Mouse (Mus musculus) mouse trophoblast stem cell (cell line): ENCODE data around the gene Sufu.

Experiments
- in situ Hi-C, 2 experiments: fragments of 300-500 bp; cut with MseI, MboI; formaldehyde crosslinking; loops; 2 replicates in 1 of 2; 3 replicates in 1 of 2; pipeline ENCODE4 v1.15.1; 2025

Sufu gene

DNA sequence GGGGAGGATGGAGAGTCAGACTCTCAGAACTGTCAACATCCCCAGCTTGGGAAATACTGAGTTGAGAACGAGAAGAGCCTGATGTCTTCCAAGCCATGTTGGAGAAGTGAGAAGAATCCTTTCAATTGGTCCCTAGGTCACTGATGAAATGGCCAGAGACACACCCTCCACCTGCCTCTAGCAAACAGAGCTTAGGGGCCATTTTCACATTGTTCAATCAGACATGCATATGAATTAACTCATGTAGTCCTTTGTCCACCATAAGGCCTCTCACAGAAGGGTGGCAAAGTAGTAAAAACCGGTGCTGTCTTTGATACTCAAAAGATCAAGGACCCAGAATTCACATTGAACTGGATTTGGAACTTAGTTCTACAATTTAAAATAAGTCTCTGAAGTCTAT, 100.5 kb downstream of the Sufu start:
- in situ Hi-C loops, result no loop called here

DNA sequence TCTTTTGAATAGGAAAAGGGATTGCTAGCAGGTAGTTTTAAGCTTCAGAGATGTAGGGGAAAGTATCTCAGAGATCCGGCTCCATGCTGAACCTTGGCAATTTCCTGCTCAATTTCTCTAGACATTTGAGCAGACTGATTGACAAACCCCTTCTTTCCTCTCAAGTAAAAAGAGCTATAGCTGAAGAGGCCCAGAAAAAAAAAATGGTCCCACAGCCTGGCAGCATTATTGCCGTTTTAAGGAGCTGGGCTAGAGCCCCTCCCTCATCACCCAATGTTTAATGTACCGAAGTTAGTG, 102.8 kb downstream of the Sufu start:
- in situ Hi-C loops, result no loop called here

DNA sequence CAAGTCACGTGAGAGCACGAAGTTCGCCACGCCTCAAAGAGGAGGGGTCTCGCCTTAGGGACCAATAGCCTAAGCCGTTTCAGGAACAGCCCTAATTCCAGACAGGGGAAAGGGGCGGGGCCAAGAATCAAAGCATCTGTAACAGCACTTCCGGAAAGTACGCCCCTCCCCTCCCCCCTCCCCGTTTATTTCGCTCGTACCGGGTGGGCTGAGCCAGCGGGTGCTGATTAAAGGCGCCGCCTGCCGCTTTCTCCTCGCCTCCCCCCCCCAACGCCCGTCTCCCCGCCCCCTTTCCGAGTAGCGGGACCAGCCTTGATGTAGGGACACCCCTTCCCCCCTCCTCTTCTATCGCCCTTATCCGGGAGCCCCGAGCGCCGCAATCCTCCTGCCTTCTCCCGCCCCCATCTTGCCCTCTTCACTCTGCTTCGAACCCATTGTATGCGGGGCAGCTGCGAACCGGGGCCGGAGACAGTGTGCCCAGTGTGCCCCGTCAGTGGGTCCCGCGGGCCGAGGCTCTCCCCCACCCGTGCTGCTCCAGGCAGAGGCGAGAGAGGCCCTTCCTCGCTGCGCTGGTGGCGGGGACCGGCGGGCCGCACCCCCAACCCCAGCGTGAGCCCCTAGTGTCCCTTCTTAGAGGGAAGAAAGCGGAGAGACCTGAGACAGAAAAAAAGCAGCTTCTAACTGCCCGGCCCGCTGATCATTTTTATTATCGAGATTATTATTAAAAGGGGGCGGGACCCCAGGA, 103.3 kb downstream of the Sufu start:
- in situ Hi-C loops, result no loop called here

DNA sequence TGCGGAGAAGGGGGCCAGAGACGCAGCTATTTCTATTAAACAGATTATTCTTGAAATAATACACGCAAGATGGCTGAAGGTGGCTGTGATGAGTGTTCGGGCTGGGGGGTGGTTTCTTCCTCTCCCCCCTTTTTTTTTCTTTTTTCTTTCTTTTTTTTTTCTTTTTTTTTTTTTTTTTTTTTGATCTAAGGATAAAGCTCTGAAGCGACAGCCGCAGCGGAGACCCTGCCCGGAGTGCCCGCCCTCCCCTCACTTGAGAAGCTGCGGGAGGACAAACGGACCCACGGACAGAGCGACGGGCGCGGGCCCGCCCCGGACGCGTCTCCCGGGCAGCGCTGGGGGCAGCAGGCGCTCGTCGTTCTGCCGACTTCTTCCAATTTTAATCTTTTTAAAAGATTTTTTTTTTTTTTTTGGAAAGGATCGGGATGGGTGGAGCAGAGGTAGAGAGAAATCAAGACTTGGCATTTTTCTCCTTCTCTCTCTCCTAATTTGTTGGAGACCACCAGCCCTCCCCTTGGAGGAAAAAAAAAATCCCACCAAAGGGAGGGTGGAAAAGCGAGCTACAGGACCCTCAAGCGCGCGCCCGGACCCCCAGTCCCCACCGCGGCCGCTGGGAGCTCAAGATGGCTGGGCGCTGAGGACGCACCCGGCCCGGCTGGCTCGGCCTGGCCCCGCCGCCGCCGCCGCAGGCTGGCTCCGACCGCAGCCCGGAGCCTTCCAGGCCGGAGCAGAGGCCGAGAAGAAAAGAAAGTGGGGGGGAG, 104.1 kb downstream of the Sufu start:
- in situ Hi-C loops, result no loop called here

DNA sequence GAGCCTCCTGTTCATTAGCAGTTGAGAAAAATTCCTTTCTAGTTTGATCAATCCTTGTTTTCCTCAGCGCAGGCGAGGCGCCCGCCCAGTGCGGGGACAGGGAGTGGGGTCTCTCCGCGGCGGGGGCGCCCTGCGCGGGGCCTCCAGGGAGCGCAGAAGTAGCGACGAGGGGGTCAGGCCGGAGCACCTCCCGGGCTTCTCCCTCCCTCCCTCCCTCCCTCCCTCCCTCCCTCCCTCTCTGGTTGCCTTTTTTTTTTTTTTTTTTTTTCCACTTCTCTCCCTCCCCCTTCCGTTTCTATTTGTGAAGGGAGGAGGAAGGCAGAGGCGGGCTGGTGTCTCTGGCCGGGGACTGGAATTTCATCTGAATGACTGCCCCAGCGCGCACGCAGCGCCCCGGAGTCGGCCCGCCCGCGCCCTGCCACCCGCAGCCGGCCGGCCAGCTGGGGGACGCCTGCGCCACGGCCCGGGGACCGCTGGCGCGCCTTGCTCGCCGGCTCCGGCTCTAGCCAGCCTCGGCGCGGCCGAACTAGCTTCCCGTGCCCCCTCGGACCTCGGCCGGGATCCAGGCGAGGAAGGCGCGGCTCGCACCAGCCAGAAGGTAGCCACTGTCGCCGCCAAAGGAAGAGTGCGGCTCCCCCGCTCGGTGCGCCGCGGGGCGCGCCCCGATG, 104.8 kb downstream of the Sufu start, which contains the start of gene Trim8:
Gene Trim8 (plus strand): TSS at position 302 of the 668 bp plus-strand sequence.
- in situ Hi-C loops, result no loop called here

DNA sequence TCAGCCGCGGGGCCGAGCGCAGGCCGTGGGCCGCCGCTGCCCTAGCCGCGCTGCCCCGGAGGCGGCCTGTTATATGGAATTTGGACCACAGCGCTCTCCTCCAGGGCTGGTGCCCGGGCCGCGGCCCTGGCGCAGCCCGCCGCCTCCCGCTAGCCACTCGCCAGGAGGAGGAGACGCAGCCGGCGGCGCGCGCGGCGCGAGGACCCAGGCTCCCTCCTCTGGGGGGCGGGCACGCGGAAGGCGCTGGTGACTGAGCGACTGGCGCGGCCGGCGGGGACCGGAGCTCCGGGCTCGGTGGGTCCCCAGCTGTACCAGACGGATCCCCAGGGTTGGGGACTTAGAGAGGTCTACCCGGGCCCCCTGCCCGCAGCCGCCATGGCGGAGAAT, 105.4 kb downstream of the Sufu start:
- in situ Hi-C loops, result no loop called here

DNA sequence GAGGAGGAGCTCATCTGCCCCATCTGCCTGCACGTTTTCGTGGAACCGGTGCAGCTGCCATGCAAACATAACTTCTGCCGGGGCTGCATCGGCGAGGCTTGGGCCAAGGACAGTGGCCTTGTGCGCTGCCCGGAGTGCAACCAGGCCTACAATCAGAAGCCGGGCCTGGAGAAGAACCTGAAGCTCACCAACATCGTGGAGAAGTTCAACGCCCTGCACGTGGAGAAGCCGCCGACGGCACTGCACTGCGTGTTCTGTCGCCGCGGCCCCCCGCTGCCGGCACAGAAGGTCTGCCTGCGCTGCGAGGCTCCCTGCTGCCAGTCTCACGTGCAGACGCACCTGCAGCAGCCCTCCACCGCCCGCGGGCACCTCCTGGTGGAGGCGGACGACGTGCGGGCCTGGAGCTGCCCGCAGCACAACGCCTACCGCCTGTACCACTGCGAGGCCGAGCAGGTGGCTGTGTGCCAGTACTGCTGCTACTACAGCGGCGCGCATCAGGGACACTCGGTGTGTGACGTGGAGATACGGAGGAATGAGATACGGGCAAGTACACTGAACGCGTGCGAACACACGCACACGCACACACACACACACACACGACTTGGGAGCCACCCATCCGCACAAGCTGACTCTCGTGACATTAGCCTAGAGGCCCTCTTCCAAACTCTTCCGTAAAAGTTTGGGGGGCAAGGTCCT, 105.9 kb downstream of the Sufu start:
- in situ Hi-C loops, result no loop called here

DNA sequence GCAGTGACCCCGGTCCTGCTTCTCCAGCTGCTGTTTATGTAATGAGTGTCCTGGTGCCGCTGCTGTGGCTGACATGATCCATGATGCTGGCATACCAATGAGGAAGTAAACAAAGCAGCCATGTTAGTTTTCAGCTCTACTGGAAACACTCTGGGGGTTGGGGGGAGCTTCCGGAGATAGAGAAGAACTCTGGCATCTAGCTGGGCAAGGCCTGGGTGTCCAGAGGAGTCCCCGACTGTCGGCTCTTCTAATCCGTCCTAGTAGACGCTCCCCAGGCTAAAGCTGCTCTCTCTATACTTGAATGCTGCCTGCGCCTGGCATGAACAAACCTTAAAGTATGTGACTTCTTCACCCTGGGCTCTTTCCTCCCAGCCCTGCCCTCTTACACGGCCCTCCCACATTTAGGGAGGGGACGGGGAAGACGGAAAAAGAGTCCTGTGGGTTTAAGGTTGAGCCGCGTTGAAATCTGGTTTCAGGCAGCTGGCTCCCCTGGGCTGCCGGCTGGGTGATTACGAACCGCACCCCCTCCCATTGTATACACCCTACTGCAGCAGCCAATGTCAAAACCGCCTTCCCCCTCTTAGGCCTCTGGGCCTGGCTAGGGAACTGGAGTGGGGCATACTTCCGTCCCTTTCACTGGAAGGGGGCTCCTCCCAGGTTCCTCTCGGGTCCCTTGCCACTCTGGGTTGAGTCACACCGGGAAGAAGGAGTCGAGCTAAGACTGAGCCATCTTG, 106.8 kb downstream of the Sufu start:
- in situ Hi-C loops, result no loop called here

DNA sequence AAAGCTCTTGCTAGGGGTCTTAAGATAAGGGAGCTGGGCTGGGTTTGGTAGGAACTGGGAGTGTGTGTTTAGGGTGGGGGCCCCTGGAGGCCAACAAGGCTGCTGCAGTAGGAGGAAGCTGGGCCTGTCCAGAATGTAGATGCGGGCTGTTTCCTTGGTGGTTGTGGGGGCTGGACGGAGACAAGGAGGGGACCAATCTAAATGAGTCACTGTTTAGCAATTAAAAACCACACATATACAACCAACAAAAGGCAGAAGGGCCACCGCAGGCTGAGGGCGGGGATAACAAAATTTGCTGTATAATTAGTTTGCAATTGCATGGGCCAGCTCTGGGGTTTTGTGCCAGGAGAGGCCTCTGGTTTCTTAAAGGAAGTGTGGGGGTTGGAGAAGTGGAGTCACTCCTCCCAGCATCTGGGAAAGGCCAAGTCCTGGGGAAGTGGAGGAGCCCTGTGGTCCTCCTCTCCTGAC, 107.4 kb downstream of the Sufu start:
- in situ Hi-C loops, result no loop called here

DNA sequence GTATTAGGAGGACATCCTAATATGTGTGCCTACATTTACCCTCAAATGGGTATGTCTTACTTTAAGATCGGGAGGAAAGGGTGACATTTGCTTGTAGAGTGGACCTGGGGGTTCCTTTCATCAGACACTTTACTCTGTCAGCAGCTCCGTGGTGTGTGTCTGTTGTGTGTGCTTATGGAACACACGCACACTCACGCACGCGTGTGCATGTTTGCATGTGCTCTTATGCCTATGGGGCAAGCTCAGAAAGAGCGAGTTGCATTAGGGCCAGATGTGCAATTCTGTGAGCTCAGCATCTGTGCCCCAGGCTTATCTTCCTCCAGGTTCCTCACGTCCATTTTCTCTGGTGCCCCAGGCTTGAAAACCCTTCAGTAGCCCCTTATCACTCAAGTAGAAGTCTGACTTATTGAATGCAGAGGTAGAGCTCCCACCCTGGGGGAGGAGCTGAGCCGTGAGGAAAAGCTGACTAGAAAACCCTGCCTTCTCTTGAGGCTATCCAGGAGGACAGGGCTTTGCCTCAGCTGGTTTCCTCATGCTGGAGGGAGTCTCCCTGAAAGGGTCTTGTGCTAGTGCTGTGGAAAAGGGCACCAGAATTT, 108.2 kb downstream of the Sufu start:
- in situ Hi-C loops, result no loop called here

DNA sequence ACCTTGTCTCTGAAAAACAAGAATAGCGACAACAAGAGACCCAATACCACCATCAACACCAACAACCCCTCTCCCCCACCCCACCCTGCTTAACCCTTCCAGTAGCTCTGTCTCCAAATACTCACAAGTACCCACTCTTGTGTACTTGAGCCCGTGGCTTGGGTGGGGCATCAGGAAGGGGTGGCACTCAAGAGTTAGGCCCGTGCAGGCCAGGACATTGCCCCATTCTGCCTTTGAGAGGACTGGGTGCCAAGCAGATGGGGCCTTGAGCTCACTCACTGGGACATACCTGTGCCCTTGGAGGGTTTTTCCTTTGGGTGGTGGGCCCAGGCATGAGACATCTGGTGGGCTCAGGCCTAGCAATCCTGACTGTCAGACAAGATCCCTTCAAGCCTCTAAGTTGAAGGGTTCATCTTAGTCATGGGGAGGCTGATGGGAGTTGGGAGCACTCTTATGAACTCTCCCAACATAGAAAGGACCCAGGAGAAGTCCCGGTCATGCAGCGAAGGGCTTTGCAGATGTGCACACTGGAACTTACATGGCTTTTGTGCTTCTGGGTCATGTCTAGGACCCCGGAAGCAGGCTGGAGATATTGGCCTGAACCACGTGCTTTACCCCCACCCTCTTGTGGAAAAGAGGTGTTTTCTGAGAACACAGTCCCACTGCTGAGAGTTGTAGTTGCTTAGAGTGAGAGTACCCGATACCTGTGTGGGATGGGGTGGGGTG, 109.1 kb downstream of the Sufu start:
- in situ Hi-C loops, result no loop called here

DNA sequence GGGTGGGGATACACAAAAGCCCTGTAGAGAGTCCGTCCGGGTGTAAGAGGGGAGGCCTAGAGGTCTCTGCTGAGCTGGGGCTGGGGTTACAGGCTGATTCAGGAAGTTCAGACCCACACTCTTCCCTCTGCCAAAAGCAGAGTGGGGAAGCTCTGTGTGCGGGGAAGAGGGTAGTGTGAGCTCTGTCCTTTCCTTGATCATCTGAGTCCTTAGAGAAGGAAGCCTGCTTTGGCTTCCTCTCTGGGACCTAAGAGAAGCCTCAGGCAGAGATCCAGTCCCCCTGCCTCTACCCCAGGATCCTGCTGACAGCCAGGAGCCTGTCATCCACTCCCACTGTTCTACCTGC, 109.6 kb downstream of the Sufu start:
- in situ Hi-C loops, result no loop called here

DNA sequence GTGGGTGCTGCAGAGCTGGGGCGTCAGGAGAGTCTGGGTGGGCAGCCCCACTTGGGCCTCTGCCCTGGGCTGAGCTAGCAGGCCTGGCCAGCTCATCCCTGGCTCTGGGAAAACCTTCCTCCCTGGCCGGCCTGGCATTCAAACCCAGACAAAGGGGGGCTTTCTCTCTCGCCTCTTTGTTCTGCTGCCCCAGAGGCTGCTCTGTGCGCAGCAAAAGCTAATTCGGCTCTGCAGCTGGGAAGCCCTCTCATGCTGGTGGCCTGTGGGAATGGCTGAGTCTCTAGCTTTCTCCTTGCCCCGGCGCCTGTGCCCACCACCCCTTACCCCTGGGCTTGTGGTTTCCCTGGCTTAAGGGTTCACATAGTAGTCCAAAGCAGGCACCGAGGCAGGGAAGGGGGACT, 110.5 kb downstream of the Sufu start:
- in situ Hi-C loops, result no loop called here

DNA sequence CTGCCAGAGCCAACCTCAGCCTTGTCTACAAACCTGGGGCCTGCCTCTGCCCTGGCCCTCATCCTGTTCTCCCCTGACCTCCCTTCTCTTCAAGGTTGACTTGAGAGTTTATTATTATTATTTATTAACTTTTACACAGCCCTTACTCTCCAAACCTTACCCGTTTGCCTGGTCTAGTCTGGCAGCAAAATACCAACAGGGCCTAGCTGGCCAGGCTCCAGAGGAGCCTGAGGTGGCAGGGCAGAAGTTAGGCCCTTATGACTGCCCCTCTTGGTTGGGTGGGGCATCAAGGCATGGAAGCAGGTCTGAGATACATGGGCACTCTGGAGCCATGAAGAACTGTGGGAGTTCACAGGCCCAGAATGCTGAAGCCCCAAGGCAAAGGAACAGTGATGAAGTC, 111.1 kb downstream of the Sufu start:
- in situ Hi-C loops, result no loop called here

DNA sequence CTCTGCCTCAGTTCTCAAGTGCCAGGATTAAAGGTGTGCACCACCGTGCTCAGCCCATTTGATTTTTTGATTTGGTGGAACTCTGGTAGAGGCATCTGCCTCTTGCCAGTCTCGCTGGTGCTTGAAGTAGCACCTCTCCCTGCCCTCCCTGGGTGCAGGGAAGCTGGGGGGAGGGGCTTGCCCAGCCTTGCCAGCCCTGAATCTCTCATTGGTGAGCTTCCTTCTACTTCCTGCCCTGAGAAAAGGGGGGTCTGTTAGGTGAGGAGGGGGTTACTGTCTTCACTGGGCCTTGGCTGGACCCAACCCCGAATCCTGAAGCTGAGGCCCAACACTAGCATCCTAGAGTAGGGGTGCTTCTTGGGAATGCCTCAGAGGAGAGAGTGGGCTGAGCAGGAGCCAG, 112.0 kb downstream of the Sufu start:
- in situ Hi-C loops, result no loop called here

DNA sequence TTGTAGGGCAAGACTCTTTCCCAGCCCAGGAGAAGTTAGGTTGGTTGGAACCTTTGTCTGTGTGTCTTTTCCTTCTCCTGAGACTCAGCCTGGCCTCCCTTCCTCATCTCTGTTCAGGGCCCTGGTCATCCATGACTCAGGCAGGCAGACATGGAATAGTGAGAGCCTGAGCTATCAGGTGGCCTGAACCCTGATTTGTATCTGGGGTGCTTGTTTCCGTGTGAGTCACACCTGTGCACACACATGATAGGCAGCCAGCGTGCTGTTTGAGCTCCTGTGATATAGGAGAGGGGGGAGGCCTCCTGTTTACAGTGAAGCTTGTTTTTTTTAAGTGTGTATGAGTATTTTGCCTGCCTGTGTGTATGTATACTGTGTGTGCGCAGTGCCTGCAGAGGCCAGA, 112.5 kb downstream of the Sufu start:
- in situ Hi-C loops, result no loop called here

DNA sequence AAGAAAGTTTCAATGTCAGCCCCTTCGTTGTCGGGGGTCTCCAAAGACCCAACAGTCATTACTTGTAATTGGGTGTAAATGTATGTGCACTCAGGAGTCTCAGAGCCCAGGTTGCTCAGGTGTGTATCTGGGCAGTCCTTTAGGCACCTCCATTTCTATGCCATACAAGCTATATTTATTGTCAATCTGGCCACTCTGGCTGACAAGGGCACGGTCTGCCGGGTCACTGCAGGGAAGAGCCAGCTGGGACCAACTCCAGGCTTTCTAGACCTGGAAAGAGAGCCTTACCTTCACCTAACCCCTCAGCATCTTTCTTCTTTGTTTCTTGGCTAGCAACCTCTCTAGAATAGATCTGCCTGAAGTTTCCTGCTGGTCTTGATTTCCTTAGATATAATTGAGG, 113.0 kb downstream of the Sufu start:
- in situ Hi-C loops, result no loop called here

DNA sequence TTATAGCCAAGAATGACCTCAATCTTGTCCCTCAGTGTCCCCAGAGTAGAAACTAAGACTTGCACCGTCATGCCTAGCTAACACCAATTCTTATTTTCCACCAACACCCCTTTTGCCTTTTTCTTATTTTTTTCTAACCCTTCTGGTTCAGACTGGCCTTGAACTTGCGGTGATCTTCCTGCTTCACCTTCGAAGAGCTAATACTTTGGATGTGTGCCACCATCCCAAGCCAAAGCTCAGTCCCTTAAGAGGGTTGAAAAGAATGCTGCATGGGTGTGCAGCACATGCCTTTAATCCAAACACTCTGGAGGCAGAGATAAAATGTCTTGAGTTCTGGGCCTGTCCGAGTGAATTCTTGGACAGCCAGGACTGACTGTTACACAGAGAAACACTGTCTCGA, 113.7 kb downstream of the Sufu start:
- in situ Hi-C loops, result no loop called here

DNA sequence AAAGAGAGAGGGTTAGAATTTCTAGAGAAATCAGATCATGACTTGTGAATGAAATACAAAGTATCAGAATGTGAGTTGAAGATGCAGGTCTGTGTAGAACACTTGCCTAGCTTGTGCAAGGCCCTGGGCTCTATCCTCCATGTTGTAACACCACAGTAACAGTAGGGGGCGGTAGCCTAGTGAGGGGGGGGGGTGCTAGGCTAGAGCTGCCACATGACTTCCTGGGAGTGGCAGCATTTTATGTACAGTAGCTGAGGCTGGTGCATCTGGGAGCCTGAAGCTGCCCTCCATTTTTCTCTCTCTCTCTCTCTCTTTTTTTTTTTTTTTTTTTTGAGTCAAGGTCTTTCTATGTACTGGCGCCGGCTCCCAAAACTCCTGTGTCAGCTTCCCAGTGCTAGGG, 114.1 kb downstream of the Sufu start:
- in situ Hi-C loops, result no loop called here

DNA sequence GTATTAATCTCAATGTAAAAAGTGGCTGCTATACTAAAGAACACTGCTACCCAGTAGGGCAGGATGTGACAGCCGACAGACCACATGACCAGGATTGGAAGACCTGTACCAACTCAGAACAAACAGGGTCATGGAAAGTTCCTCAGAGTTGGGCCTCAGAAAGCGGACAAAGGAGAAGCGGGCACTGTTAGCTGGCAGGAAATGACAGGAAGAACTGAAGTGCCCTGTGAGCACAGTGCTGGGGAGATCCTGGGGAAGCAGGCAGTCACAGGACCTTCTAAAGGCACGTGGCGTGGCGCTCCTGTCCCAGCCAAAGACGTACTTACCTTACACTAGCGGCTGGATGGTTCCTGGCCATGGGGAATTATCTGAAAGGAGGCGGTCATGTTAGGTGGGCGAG, 114.6 kb downstream of the Sufu start:
- in situ Hi-C loops, result no loop called here

DNA sequence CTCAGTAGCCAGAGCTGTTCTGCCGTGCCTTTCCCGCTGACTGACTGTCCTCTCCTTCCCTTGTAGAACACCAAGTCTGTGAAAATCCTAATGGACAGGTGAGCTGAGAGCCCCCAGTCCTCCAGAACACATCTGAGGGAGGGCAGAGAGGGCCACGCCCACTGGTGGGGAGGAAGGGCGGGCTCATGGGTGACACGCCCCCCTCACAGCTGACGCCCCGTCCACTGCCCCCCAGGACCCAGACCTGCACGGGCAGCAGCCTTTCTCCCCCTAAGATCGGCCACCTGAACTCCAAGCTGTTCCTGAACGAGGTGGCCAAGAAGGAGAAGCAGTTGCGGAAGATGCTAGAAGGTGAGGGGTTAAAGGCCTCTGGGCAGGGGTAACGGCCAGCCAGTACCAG, 117.7 kb downstream of the Sufu start:
- in situ Hi-C loops, result no loop called here
